Mouse (Mus musculus) myocyte (in vitro differentiated cells): ENCODE results near the gene Gjb6.

ENCODE experiments used
- CEBPB ChIP-seq: IDR thresholded peaks from 2 replicates; pipeline ENCODE4 v1.6.1; 2011; ENCODE audit warnings: mild to moderate bottlenecking, moderate library complexity; ENCODE audit not compliant: poor library complexity, insufficient read depth, severe bottlenecking
- E2F4 ChIP-seq: IDR thresholded peaks from one replicate; pipeline ENCODE4 v1.6.1; 2011; ENCODE audit warnings: mild to moderate bottlenecking, control low read depth, moderate library complexity; ENCODE audit not compliant: insufficient read depth
- MAX ChIP-seq: IDR thresholded peaks from one replicate; pipeline ENCODE4 v1.6.1; 2011; ENCODE audit warnings: low read depth, mild to moderate bottlenecking, control low read depth
- MYOD1 ChIP-seq, 3 experiments: IDR thresholded peaks; one replicate each; pipeline ENCODE4 v1.6.1; 2011; ENCODE audit warnings: control low read depth in 2 of 3, low read depth in 2 of 3, mild to moderate bottlenecking in 2 of 3, moderate library complexity in 1 of 3; ENCODE audit not compliant: insufficient read length in 2 of 3, control insufficient read depth in 1 of 3
- MYOG ChIP-seq, 3 experiments: IDR thresholded peaks; one replicate each; pipeline ENCODE4 v1.6.1; 2011; ENCODE audit warnings: control low read depth in 2 of 3, low read depth in 2 of 3, mild to moderate bottlenecking in 2 of 3; ENCODE audit not compliant: insufficient read length in 2 of 3, control insufficient read depth in 1 of 3, insufficient read depth in 1 of 3
- POLR2A ChIP-seq: IDR thresholded peaks from one replicate; pipeline ENCODE4 v1.6.1; 2011; ENCODE audit warnings: low read depth, mild to moderate bottlenecking, control low read depth, moderate library complexity; ENCODE audit not compliant: insufficient read length
- POLR2AphosphoS2 ChIP-seq: IDR thresholded peaks from one replicate; pipeline ENCODE4 v1.6.1; 2011; ENCODE audit warnings: low read depth, control low read depth; ENCODE audit not compliant: insufficient read length
- REST ChIP-seq: IDR thresholded peaks from one replicate; pipeline ENCODE4 v1.6.1; 2011; ENCODE audit warnings: mild to moderate bottlenecking, control low read depth, moderate library complexity; ENCODE audit not compliant: insufficient read depth, insufficient read length
- SRF ChIP-seq: IDR thresholded peaks from one replicate; pipeline ENCODE4 v1.6.1; 2011; ENCODE audit warnings: low read depth; ENCODE audit not compliant: control insufficient read depth, insufficient read length
- TCF12 ChIP-seq: IDR thresholded peaks from one replicate; pipeline ENCODE4 v1.6.1; 2011; ENCODE audit warnings: mild to moderate bottlenecking, control low read depth; ENCODE audit not compliant: poor library complexity, insufficient read depth, severe bottlenecking
- TCF3 ChIP-seq: IDR thresholded peaks from one replicate; pipeline ENCODE4 v1.6.1; 2011; ENCODE audit warnings: low read depth, control low read depth; ENCODE audit not compliant: insufficient read length
- USF1 ChIP-seq: IDR thresholded peaks from one replicate; pipeline ENCODE4 v1.6.1; 2011; ENCODE audit warnings: low read depth, mild to moderate bottlenecking, control low read depth, moderate library complexity

- TF ChIP-seq E2F4 (no peak), POLR2A (no peak), TCF3 (no peak), MYOG (IDR thresholded peaks at IDR 0.05; ENCODE audit: control insufficient read depth in 1 of 3, insufficient read depth in 1 of 3, insufficient read length in 2 of 3, low read depth in 2 of 3) (no peak), MAX (no peak), MYOD1 (IDR thresholded peaks at IDR 0.05; ENCODE audit: control insufficient read depth in 1 of 3, insufficient read length in 2 of 3, low read depth in 2 of 3) (no peak), USF1 (no peak), POLR2AphosphoS2 (no peak), TCF12 (no peak), SRF (no peak), REST (no peak), CEBPB (no peak)
These were observed 21.5 kb upstream of the Gjb6 start for GRCm38 (mm10) chr14:57154916-57155315.
